Mouse (Mus musculus): ENCODE measurements around the gene Scnm1.

DNA sequence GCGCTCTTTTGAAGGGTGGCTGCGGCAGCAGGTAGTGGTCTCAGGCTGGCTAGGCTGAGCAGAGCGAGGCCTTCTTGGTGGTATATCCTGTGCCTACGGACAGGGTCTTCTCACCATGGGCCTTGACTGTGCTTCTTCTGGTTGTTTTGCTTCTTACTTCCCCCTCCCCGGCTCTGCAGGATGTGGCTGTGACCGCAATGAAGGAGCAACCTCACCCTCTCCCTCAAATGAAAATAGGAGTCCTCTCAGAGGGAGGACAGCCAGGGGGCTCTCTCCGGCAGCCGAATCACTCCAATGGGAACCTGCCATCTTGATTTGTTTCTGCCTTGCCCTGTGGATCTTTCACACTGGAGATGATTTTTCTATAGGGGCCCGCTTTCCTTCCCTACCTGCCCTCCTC, 7.7 kb upstream of the Scnm1 start:
- TF ChIP-seq POLR2A (IDR thresholded peaks at IDR 0.05; ENCODE audit: insufficient read length, low read depth) (no peak), USF1 (IDR thresholded peaks at IDR 0.05; ENCODE audit: low read depth) (no peak), E2F4 (IDR thresholded peaks at IDR 0.05; ENCODE audit: insufficient read depth) (no peak), REST (IDR thresholded peaks at IDR 0.05; ENCODE audit: insufficient read depth, insufficient read length) (no peak), TCF12 (IDR thresholded peaks at IDR 0.05; ENCODE audit: insufficient read depth, poor library complexity, severe bottlenecking) (no peak), CEBPB (IDR thresholded peaks at IDR 0.05; ENCODE audit: insufficient read depth, poor library complexity, severe bottlenecking) (no peak), MAX (IDR thresholded peaks at IDR 0.05; ENCODE audit: low read depth) (no peak), MYOD1 (IDR thresholded peaks at IDR 0.05; ENCODE audit: control insufficient read depth in 1 of 3, insufficient read length in 2 of 3, low read depth in 2 of 3) (no peak), SRF (IDR thresholded peaks at IDR 0.05; ENCODE audit: control insufficient read depth, insufficient read length, low read depth) (no peak)

All from myocyte (in vitro differentiated cells).